Mouse (Mus musculus) stomach, postnatal 0 days (tissue): ENCODE measurements around the gene Adgrl2.

Source experiments
- CTCF ChIP-seq: IDR thresholded peaks from 2 replicates; pipeline ENCODE4 v1.5.1; 2016; ENCODE audit warnings: antibody characterized with exemption, low read depth, mild to moderate bottlenecking, moderate library complexity
- EP300 ChIP-seq: optimal IDR thresholded peaks from 2 replicates; pipeline ENCODE3; 2016; ENCODE audit warnings: antibody characterized with exemption

DNA sequence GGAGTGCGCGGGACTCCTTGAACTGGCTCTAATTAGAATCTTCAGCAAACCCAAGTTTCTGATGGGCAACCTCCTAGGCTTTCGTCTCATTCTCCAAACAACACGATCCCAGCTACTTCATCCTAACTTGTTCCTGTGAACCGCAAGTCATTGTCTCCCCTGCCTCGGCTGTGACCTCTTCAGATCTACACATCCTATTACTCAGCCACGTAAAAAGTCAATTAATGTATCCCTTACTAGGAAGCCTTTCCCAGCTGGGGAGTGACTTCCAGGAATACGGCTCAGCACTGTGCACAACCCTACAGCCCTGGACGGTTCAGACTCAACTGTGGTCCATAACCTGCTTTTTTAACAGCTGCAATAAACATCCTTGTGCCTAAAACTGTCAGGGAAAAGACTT lies 32.2 kb downstream of the Adgrl2 start:
- no peak for TF ChIP-seq CTCF
- TF ChIP-seq EP300, result no peak
